Mouse (Mus musculus) left cerebral cortex, adult 9 months (tissue): ENCODE data around the gene Cnmd.

Experiments
- DNase-seq, 2 experiments: peaks; one replicate each; pipeline ENCODE4 v3.0.0; 2022; ENCODE audit warnings: low spot score in 2 of 2

The Cnmd gene

DNA sequence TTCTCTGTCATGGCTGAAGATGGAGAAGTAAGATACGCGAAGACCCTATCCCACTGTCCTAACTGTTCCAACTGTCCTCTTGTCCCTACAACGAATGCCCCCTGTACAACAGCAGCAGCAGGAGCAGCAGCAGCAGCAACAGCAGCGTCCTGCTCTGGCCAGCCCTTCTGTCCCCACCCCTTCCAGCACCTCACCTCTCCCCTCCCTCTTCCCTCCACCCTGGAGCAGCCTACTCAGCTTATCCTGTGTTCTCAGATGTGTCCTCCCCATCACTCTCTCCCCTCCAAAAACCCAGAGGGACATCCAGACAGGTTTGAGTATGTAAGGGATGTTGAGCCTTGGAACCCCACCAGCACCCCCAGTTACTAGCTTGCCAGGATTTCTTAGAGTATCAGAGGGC lies at the start of gene Cnmd:
TSS of gene Cnmd (minus strand) at position 170 of the 400 bp plus-strand sequence.
- DNase-seq: no peak

DNA sequence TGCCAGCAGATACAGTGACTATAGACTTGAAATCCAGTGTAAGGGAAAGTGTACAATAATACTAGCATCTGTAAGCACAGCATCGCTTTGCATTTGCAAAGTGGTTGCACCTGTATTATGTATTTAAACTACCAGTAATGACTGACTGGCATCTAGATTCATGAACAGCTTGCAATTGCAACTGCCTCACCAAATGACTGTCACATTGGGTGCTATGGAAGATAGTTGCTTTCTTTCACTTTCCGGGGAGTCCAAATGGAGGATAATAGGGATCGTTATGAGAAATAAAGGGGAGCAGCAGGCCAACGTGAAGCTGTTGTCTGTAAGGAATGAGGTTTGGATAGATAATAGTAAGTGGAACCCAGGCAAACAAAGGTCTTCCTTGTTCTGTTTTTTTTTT lies 49.3 kb upstream of the Cnmd start:
- DNase-seq: no peak

DNA sequence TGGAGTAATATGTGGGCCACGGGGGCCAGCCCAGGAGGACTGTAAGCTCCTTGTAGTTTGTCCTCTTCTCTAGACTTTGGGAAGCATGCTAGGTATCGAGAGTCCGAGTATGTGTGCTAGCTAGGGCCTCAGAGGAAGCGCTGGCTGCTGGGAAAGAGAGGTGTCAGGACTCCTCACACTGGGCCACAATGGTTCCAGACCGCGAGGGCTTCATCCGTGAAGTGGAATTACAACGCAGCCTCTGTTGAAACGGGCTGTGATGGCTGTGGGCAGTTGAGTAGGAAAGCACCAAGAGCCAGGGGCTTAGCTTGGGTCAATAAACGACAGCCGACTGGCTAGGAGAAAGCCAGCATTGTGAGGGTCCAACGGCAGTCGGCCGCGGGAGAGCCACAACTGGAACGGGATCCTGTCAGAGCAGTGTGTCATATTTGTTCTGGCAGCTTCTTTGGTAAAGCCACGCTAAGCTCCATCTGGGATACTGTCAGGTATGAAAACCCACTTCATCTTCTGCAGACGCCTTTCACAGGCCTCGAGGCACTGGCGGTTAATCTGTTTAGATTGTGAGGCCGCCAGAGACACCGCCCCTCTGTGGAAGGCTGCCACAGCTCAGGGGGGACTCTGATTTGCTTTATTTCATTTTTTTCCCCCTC lies 41.7 kb upstream of the Cnmd start:
- no peak for DNase-seq

DNA sequence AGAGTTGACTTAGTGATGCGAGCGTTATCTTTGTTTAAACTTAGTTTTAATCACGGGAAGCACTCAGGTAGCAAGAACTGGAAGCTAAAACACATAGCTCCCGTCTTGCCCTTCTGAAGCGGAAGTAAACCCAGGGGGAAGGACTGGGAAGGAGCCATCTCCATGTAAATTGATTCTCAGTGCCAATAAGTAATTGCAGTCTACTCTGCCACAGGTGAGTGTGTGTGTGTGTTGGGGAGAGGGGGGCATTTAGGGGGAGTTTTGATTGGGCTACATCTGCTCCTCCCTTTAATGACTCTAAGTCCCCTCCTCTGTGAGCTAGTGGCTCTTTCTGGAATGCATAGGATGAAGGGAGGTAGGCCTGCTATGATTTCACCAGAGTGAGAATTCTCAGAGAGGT lies 39.6 kb upstream of the Cnmd start:
- no peak for DNase-seq

DNA sequence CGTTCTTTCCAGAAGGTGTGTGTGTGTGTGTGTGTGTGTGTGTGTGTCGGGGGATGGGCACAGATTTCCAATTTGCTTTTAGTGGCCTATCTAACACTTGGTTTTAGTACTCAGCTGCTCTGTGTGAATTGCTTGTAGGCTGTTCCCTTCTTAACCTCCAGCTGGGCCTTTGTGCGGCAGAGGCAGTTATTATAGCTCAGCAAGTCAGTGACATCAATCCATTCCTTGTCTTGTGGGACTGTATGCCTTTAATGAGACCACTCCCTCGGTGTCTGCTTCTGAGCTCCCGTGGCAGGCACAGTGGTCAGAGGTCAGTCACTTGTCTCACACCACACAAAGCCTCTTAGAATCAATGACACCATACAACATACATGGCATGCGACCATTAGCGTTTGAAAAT lies 39.1 kb upstream of the Cnmd start:
- DNase-seq: no peak

- no peak for DNase-seq
Measured at GRCm38 (mm10) chr14:79699381-79699780, 37.4 kb upstream of the Cnmd start.

- no peak for DNase-seq
Measured at GRCm38 (mm10) chr14:79690068-79690844, 28.3 kb upstream of the Cnmd start.

DNA sequence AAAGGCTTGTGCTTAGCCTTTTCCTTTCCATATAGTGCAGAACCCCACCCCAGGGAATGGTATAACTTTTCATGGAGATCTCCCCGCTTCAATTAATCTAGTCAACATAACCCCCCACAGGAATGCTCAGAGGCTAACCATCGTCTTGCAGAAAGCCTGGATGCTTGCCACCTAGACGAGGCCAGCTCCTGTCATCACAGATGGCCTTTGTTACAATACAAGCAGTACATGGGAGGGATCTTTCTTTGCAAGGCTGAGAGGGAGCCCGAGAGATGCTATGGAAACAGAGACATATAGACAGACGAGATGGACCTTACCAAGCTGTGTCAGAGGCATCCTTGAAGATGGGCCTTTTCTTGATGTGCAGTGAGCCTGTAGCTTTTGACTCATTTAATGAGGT lies 18.7 kb upstream of the Cnmd start:
- DNase-seq: no peak

DNA sequence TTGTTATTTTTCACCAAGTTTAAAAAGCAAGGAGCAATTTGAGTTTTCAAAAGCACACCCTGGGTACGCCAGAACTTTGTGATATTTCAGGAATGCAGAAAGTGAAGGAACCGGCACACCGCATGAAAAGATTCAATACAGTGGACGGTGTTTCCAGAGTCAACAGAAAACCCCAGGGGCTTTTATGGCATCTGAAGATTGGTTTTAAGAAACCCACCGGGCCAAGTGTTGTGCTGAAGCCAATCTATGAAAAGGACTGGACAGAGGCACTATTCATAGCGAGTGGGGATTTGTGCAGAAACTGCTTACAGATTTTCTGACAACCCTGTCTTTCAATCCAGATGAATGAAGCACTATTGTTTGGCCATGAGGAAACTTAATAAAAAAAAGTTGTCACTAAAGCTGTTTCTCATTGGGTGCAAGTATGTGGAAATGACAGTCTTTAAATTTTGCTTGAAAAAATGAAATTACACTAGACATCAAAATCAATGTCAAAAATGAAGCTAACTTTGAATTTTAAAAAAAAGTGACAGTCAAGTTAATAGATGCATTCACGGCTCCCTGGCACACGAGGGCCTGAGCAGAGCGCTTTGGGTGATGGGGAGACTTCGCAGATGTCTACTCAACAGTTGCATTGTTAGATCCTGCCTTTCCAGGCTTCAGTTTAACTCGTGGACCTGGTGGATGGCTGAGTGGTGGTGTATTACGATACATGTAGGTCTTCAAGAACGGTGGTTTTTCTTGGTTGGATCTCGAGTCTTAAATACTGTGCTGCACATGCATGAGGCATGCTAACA lies 16.1 kb upstream of the Cnmd start:
- peak in 1 of 2 experiments; percentile 16 for DNase-seq

GRCm38 (mm10) chr14:79677108-79677753 lies 15.3 kb upstream of the Cnmd start:
- peak in 1 of 2 experiments; percentile 2 for DNase-seq

DNA sequence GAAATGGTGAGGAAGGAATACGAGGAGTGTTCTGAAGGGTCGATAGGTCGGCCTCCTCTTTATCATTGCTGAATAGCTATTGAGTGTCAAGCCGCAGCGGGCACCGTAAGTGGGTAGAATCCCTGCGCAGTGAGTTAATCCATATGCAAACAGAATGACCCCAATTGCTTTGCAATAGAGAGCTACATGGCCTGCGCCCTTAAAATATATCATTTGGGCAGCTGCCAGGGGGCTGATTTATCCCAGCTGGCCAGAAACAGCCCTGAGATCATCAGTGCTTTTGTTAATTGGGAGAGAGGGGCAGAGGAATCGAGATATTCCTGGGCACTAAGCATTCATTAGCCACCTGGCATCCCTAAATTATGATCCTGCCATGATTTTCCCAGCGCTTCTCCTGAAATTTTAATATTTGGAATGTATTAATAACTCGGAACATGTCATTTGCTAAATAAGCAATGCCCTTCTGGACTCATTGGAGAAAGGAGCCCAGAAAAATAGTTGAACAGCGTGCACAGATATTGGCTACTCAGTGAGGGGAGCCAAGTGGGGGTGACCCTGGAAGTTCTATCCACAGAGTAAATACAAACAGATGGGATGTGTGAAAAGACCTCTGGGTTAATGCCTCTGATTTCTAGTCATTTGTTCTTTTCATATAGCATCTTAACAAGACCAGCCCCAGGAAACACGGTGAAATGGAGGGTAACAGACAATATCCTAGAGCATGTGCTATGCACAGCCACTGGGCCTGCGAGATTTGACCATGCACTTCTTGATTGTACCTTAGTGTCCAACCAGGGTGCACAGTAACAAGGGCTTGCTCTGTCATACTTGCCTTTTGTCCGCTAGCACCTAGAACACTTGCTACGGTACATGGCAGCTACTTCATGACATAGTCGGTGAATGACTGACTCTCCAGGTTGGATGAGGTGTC lies 11.4 kb upstream of the Cnmd start:
- peak in 1 of 2 experiments; percentile 4 for DNase-seq

- no peak for DNase-seq
Measured at GRCm38 (mm10) chr14:79672567-79672966, 10.6 kb upstream of the Cnmd start.

- no peak for DNase-seq
Measured at GRCm38 (mm10) chr14:79671008-79671407, 9.0 kb upstream of the Cnmd start.

DNA sequence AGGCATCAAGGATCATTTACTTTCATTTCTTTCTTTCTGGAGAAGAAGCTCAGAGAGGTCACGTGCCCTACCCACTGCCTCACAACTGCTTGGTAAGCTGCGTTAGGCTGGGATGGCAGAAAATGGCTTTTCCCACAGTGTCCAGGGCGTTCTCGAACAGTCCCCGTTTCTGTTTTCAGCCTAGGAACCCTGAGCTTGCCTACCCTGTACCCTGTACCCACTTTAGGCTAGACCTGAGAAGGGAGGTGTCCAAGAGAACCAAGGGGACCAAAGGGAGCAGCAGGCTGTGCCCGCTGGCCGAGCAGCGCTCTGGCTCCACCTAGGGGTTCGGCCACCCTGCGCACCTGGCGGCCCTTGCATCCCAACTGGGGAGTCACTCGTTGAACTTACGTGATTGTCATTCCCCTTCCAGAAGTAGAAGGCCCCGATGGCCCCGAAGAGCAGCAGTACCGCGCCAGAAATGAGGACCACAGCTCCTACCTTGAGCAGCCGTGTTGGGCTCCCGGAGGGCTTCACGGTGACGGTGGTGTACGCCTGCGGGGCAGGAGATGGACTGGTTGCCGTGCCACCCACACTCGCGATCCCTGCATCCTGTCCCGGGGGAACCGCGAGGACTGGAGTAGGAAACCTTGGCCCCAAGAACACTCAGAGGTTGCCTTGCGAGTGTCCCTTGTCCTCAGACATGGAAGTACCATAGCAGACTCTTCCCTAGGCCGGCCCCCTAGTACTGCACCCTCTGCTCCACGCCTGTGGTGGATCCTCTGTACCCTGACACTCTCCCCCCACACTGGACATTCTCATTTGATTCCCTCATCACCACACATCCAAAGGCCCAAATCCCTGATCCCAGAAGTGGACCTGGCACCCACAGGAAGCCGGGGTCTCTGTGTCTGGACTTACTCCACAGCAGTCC lies 709 bp downstream of the Cnmd start:
- DNase-seq: peak in 1 of 2 experiments; percentile 50

DNA sequence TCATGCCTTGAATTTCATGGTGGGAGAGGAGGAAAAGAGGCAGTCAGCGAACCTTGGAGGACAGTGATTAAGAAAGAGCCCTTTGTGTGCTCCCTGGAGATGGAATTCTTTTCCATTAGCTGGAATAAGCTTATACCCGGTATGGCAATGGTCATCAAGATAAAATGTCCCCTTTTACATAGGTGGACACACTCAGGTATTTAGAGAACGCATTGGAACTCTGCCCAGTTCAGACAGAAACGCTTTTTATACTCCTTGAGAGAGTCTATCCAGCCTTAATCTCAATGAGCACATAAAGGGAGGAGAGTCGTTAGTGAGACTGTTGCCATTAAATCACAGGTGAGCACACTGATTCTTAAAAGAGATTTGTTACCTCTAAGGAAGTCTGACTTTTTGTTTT lies 1.5 kb downstream of the Cnmd start:
- no peak for DNase-seq

DNA sequence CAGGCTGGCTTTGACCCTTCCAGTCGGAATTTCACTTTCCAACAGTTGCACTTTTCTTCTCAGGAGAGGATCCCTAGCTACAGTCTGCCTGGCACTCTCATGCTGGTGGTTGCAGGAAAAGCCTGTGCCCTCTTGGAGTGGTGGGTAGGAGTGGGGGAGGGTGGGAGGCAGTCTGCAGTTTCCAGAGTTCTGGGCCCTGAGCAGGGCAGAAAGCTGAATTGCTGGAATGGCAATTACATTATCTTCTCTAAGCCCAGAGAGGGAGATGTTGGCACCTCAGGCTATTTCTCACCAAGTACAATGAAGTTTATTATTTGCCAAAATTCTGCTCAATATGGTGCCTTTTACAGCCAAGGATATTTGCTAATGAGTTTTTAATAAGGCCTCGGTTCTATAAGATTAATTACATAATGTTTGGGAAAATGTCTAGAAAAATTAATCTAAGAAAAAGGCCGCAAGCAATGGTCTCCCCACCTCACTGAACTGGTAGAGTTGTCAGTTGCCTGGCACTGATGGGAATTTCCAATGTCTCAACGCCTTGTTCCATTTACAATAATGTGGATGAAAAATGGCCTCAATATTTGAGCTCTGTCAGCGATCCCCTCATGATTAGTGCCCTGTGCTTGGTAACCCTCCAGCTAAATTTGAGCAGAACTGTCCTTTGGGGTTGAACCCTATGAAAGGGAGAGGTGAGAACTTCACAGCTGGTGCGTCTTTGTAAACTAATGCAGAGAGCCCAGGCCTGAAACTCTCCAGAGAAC lies 3.0 kb downstream of the Cnmd start:
- DNase-seq: no peak

DNA sequence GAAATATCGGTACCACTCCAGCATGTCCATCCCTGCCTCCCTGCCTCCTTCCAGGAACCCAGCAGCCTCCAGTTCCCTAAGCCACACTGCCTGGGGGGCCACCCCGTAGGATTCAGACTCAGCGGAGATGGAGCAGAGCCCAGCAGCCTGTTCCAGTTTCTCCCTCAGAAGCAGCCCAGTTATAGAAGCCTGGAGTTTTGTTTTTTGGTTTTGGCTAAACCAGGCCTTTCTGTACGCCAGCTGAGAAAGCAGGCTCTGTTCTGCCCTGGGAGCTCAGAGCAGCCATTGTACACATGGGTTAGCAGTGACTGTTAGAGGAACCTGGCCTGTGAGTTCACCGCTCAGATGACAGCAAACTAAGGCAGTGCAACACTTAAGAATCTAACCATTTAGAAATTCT lies 3.7 kb downstream of the Cnmd start:
- peak; percentile 42 to 54 for DNase-seq

DNA sequence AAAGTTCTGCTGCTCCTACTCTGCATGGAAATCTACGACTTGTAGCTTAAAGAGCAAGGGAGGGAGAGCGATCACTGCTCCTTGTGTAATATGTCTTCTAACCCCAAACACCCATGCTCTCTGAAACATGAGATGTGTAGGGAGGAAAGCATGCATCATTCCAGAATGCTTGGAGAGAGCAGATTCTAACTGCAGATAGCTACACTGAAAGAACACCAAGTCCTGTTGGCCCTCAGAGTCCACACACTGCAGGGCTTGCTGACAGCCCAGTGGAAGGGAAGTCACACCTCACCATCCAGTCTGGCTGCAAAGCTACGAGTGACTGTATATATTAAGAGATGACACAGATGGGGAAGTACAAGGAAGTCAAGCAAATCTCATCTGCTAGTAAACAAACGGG lies 9.3 kb downstream of the Cnmd start:
- no peak for DNase-seq

GRCm38 (mm10) chr14:79649680-79650079 lies 12.3 kb downstream of the Cnmd start:
- DNase-seq: no peak
